Mouse (Mus musculus) right cerebral cortex, adult 18-20 months (tissue): ENCODE results near the gene Psd.
A peak's percentile ranks its signal among the peaks of the same experiment; 100 is the strongest.

ENCODE experiments used
- DNase-seq: peaks from one replicate; pipeline ENCODE4 v3.0.0; 2022; ENCODE audit warnings: mixed read lengths

Gene Psd

DNA sequence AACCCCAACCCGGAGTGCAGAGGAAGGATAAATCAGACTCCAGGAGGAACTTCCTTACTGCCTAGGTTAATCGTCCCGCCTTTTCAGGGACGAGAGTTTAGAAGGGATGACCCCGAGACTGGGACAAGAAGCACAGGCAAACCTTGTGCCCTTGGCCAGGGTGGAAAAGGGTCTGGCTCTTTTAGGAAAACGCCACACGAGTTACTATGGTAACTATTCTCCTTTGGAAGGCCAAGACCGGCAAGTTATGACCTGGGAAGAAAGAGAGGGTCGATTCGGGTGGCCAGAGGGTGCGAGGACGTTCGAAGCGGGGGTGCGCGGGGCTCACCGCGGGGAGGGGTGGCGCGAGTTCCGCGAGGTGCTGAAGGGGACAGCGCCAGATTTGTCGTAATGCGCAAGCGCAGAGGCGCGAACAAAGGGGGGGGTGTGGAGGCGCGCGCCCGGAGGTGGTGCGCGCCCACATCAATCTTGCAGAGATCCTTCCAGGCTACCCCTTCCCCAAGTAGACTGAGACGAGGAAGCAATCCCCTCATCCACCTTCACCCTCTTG lies at the start of gene Psd:
Gene Psd (minus strand): TSS at position 401 of the 550 bp plus-strand sequence.
- peak; percentile 74 for DNase-seq

DNA sequence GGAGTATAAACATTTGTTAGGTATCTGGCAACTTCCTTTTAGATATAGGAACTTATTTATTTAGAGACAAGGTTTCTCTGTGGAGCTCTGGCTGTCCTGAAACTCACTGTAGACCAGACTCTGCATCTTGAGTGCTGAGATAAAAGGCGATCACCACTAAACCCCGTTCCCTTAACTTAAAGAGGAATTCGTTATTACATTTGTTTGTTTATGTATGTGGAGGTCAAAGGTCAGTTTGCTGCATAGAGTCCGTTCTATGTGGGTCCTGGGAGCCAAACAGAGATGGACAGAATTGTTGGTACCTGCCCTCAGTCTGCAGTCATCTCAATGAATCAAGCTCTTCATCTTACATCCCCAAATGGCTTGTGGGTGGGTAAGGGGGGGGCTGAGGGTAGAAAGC lies 48.9 kb upstream of the Psd start:
- no peak for DNase-seq

DNA sequence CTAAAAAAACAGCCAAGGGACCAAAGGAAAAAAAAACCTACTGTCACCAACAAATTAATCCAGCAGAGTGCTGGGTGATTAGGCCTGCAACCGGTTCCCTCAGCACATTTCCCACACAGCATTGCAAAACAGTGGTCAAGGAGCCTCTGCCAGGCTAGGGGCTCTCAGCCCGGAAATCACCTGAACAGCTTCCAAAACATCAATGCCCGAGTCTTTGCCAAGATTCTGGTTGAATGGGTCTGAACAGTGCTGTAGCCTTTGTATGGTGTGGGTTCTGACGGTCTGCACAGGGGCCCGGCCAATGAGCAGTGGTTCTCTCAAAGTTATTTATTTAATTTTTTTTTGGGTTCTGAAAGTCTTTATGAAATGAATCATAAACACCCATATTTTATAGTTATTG lies 48.5 kb upstream of the Psd start:
- DNase-seq, result no peak

DNA sequence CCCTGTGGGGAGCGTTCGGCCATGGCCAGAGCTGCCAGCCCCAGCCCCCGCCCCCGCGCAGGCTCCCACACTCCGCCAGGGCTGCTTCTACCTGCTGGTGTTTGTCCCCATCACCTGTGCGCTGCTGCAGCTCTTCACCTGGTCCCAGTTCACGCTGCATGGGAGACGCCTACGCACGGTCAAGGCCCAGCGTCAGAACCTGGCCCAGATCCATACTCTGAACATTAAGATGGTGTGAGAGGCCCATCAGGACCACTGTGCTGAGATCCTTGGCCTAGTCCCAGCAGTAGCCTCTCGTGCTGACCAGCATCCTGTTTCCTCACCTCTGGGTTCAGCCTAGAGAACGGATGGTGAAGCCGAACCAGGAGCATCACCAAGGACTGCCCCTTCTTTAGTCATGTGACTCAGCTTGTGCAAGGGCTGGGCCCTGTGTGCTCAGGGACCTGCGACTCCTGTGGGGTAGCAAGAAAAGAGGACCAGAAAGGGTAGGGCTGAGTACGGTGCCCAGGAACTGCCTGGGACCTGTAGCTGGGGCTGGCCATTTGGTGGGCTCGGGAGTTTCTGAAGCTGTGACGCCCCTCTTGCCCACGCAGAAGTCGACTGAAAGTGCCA lies 47.6 kb upstream of the Psd start:
- no peak for DNase-seq

DNA sequence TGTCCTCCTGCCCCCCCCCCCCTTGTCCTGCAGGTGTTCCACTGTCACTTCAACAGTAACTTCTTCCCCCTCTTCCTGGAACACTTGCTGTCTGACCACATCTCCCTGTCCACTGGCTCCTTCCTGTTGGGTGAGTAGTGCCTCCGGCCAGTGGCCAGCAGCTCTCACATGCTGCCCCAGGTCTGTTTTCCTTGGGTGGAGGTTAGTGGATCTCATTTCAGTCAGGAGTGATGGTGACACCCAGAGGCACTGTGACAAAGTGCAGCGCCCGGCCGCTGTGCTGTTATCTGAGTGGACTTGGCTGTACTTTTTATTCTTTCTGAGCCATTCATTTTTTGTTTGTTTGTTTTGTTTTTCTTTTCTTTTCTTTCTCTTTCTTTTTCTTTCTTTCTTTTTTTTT lies 42.2 kb upstream of the Psd start:
- peak; percentile 63 for DNase-seq

DNA sequence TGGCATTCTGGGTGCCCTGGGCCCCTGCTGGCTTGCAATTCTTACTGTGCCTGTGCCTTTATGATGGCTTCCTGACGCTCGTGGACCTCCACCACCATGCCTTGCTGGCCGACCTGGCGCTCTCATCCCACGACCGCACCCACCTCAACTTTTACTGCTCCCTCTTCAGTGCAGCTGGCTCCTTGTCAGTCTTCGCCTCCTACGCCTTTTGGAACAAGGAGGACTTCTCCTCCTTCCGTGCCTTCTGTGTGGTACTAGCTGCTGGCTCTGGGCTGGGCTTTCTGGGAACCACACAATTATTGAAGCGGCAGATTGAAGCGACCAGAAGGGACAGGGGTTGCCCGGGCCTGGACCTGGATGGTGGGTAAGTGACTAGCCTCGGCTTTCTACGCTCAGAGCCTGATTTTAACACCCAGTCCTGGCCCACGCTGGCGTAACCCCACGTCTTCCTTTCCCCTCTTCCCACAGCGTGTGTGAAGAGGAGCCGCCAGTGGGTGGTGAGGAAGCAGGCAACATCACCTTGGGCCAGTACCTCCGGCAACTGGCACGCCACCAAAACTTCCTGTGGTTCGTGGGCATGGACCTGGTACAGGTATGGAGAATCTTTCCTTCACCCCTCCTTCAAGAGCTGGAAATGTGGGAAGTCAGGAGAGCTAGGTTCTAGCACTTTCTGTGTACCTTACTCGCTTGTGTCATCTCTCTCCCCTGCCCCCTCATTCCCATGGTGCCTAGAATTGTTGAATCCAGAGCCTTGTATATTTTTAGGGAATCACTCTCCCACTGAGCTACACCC lies 41.0 kb upstream of the Psd start:
- DNase-seq, result peak; percentile 75

DNA sequence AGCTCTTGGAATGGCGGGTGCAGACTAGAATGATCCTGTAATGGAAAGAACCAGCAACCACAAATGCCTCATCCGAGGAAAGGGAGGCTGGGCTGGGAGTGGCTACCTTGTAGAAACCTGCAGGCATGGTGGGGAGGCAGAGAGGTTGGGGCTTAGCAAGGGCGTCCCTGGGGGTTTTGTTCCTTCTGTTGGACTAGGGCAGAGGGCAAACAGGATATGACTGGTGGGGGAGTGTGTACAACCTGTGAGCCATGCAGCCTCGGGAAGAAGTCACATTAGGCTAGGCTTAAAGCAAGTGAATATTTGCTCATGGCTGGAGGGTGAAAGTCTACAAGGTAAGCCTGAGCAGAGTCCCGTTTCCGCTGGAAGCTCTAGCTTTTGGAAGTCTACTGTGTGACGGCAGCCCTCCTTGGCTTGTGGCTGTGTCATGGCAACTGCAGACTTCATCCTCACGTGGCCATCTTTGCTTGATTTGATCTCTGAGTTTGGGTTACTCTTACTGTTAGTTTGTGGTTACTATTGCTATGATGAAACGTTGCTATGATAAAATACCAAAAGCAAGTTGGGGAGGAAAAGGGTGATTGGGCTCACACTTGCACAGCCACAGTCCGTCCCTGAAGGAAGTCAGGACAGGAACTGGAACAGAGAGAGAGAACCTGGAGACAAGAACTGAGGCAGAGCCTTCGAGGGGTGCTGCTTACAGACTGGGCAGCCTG lies 36.5 kb upstream of the Psd start:
- no peak for DNase-seq

DNA sequence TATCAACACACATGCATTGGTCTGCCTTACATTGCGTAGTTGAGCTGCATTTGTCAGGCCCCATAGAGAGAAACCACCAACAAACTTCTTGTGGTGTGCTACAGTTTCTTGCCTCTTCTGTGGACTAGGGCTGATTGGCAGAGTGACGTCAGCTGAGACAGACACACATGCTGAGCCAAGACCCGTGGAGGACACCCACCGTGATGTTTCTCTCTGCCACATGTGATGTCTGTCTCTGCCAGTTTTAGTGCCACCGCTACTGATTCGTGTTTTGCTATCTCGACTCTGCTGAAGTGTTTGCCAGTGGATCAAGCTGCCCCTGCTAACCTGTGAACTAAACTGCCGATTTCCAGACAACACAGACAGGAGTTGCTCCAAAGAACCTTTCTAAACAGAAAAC lies 35.1 kb upstream of the Psd start:
- DNase-seq, result no peak

DNA sequence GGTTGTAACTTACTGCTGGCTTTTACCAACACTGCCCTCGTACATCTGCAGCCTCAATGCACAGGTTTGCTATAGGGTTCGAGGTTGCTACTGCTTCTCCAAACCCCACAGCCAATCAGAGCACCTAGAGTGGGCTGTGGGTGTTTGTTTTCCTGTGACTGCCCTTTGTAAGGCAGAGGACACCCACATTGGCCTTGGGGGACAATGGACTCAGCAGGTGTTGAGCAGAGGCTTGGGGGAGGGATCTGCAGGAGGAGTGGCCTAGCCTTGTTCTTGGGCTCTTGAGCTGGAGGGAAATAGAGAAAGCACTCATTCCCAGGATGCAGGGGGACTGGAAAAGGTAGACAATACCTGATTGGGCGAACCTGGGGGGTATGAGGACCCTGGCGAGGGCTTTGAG lies 31.4 kb upstream of the Psd start:
- DNase-seq, result no peak

DNA sequence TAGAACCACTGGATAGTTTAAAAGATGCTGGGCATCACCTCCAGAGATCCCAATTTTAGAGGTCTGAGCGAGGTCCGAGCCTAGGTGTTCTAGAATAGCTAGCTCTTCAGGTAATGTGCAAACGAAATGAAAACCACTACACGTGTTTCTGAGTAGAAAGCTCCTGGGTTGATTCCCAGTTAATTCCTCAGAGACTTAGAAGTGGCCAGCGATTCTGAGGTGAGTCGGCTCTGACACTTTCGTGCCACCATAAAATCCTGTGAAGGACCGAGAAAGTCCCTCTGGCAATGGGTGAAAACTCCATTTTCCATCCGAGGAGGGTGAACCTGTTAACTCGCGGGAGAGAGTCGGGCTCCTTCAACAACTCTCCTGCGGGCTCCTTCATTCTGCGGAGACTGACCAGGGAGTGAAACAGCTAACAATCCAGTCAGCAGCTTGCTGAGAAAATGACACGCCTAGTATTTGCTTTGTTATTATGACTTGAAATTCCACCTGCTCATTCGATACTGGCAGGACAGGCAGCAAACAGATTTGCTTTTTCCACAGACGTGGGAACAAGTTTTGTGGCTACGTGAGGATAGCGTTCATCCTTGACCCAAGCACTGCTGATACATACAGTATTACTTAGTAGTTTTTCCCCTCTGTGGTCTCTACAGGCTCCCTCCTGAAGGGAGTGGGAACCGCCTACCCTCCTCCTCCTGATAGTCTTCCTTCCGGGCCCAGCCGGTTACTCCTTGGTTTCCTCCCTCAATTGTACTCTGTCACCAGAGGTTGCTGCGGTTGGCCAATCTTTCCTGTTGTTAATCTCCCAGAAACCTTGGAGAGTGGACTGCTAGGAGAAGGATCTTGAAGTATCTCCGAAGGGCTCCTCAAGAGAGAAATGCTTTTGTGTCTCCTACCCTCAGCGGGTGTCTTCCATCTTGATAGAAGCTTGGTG lies 30.7 kb upstream of the Psd start:
- DNase-seq, result no peak

DNA sequence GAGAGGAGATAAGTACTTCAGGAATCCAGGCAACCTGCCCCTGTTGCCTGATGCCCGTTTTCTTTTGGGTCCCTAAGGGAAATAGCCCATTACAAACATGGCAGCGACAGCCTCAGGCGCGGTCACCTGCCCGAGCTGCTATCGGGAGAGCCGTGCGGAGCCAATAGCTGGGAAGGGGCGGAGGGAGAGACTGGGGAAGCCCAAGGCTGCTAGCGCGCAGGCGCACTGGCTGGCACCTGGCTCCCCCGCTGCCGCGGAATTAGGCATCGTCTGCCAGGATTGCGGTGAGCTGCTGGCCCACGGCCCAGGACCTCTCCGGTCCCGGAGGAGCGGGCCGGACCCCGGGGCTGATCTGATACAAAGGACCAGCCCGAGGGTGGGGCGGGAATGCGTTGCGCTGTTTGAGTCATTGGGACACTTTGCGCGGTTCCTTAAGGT lies 29.8 kb upstream of the Psd start:
- DNase-seq, result peak; percentile 95

DNA sequence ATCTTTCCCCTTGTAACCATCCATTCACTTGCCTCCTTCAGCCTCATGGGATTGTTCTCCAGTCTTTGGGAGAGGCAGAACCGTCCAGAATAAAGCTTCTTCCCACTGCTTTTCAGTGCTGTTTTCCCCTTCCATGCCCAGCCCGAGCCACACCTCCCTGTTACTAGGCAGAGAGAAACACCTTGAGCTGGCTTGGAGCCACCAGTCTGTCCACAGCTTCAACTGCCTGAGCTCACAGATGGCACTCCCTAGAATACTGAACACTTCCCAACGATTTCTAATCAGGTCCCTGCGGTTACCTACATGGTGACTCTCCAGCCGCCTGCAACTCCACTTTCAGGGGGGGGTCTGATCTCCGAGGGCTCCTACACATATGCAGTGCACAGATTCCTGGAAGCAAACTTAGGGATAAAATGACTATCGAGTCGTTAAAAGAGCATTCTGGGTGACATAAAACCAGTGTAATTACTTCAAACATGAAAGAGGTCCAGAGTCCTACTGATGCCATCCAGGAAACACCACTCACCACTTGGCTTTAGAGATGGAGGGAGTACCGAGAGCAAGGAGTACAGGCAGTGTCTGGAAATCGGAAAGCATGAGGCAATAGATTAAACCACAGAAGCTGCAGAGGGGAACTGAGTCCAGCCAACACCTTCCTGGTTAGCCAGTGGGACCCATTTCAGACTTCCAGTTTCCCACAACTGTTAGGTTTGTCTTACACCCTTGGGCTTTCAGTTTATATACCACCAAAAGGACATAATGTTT lies 23.4 kb upstream of the Psd start, which contains the start of gene 2310034G01Rik:
Gene 2310034G01Rik (minus strand): TSS at position 135 of the 765 bp plus-strand sequence.
- no peak for DNase-seq

DNA sequence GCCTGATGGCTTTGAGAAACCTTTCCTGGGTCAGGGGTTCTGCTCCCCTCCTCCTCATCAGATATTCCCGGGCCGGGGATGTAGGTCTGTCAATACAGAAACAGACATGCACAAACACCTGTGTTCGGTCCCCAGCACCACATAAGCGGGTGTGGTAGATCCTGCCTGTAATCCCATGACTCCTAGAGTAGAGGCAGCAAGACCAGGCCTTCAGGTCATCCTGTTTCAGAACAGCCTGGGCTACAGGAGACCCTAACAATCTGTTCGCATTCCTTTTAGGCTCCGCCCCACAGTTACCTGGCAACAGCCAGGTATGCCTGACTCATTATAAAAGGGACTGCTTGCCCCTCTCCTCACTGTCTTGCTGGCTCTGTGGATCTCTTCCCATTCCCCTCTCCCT lies 22.6 kb upstream of the Psd start:
- no peak for DNase-seq

DNA sequence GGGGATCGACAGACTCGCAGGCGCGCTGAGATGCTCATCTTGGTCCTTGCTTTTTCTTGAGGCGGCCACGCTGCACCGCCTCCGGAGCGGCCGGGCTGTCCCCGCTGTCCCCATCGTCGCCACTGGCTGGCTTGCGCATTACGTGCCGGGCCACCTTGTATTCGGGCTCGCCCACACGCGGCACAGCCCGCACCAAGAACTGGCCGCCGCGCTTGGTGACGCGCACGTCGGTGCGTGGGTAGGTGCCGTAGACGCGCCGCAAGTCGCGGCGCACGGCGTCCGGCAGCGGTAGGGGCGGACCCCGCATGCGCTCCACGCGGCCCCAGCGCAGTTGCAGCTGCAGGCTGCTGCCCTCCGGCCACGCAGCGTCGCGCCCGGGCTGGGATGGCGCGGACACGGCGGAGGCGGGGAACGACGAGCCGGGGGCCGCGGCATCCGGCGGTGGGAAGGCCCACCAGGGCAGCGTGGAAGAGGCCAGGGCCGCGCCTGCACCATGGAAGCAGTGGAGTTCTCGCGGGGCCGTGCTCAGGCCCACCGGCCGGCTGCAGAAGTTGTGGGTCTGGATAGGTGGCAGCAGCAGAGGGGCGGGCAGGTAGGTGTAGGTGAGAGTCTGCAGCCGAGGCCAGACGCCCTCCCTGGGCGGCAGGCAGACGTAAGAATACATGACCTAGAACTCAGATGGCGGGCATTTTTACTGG lies 22.0 kb upstream of the Psd start:
- DNase-seq, result peak; percentile 96

DNA sequence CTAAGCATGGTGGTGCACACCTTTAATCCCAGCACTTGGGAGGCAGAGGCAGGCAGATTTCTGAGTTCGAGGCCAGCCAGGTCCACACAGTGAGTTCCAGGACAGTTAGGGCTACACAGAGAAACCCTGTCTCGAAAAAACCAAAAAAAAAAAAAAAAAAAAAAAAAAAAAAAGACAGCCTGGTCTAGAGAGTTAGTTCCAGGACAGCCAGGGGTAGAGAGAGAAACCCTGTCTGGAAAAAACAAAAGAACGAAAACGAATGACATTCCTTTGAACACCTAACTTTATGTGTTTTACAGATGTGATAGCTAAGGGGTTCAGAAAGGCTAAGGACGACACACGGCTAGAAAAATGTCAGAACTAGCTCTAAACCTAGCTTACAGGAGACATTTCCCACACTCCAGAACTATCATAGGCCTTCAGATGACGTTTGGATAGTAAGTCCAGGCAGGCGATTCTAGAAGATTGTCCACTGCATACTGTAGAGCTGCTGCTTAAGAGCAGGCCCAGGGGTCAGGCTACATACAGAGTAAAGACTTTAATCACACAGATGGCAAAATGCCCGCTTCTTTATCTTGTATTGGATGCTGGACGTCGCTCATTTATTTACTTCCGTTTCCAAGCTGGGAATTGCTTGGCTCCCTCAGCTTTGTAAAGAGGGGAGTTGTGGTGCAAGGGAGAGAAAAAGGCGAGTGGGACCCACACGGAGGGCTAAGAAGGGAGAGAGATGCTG lies 21.1 kb upstream of the Psd start:
- DNase-seq, result no peak

DNA sequence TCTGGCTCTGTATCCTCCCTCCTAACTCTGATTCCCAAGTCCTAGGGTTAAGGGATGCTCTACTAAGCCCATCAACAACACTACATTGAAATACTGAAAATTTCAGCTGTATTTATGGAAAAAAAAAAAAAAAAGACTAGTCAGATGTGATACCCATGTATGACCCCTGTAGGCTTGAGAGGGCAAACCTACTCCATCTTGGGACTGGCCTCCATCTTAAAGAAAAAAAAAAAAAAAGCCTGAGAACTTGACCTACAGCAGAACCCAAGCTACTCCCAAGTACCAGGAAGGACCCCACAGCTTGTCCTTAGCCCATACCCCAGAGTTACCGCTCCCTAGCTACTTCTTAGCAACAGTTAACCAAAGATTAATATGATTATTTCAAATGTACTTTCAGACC lies 20.2 kb upstream of the Psd start:
- no peak for DNase-seq

DNA sequence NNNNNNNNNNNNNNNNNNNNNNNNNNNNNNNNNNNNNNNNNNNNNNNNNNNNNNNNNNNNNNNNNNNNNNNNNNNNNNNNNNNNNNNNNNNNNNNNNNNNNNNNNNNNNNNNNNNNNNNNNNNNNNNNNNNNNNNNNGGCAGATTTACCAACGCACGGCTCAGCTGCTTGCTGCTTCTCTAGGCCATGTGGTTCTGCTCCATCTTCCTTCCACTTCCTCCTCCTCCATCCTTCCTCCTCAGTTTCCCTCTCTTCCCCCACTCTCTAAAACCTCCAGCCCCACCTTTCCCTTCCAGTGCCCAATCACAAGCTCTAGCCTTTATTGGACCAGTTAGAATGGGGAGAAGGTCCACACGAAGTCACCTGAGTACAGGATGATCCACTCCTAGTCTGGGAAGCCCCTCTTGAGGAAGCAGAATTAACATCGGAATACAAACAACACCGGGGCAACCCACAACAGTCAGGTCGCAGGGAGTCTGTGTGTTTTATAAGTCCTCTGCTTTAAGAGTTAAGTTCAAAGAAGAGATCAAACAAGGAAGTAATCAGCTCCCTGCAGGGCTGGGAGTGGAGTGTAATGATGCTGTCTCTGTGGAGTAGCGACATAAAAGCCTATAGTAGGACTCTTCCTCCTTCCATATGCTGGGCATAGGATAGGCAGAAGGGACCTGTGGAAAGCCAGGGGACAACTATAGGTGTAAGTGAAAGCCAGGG lies 17.9 kb upstream of the Psd start:
- DNase-seq, result no peak

DNA sequence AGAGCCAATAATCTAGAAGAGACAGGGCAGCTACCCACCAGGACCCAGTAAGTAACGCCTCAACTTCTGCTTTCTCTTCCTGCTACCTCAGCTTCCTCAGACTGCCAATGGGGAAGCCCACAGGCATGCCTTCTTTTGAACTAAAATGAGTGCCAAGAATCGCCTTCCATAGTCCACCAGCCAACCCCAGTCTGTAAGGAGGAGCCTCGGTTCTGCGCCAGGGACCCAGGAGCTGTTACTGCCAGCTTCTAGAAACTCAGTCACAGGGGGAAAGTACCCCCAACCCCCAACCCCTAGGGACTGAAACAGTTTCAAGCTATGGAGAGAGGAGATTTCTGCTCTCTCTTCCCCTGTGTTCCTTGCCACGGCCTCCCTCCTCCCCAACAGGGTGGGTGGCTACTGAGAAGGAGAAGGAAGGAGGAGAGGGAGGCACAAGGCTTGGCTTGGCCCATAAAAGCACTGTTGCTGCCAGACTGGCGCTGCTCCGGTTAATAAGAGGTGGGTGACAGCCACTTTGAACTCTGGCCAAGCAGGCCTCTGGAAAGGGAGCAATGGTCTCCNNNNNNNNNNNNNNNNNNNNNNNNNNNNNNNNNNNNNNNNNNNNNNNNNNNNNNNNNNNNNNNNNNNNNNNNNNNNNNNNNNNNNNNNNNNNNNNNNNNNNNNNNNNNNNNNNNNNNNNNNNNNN lies 12.5 kb upstream of the Psd start:
- no peak for DNase-seq

DNA sequence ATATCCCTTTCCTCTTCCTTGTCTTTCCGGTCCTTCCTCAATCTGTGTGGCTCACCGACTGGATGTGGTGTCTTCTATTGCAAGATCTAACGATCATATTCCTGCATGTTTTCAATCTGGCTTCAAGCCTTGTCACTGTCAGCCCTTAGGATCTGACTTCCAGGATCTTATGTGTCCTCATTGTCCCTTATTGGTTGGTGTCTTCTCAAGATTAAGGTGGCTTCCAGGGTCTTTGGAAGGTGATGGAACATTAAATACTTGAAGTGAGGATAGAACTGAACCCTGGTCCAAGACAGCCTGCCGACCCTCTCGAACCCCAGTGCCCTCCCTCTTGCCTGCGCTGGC lies 12.0 kb upstream of the Psd start:
- DNase-seq, result no peak
